Mouse (Mus musculus) hindbrain, postnatal 0 days (tissue): ENCODE data around the gene Rhbdl1. TPM values are rescaled to one million over a fixed set of nuclear protein-coding genes. Genes with fewer than 3 reads are reported as not detected.

ENCODE experiments used
- ATAC-seq: fragments of 200-750 bp; cut with Nextera tagmentation; 2 replicates; pipeline ENCODE4 v1.8.0; 2017; ENCODE audit warnings: mild to moderate bottlenecking, moderate TSS enrichment, moderate library complexity
- DNase-seq: peaks from one replicate; pipeline ENCODE4 v3.0.0-alpha.2; 2015; ENCODE audit warnings: low spot score
- H3K27ac ChIP-seq: fragments of 300-500 bp; sonication (generic); 2 replicates; pipeline ENCODE4 v1.5.1; 2014; ENCODE audit warnings: mild to moderate bottlenecking
- H3K27me3 ChIP-seq: fragments of 300-500 bp; sonication (generic); 2 replicates; pipeline ENCODE4 v1.6.1; 2014; ENCODE audit warnings: low read length, mixed read lengths; ENCODE audit not compliant: insufficient read depth
- H3K36me3 ChIP-seq: fragments of 300-500 bp; sonication (generic); 2 replicates; pipeline ENCODE4 v1.6.1; 2014; ENCODE audit warnings: low read length, mixed read lengths; ENCODE audit not compliant: insufficient read depth
- H3K4me1 ChIP-seq: fragments of 300-500 bp; sonication (generic); 2 replicates; pipeline ENCODE4 v1.6.1; 2014; ENCODE audit warnings: antibody characterized with exemption, low read length, mixed read lengths; ENCODE audit not compliant: insufficient read depth
- H3K4me2 ChIP-seq: fragments of 300-500 bp; sonication (generic); 2 replicates; pipeline ENCODE4 v1.6.1; 2014; ENCODE audit warnings: low read depth, mild to moderate bottlenecking, low read length, moderate library complexity, mixed read lengths
- H3K4me3 ChIP-seq: fragments of 300-500 bp; sonication (generic); 2 replicates; pipeline ENCODE4 v1.5.1; 2014; ENCODE audit warnings: low read length
- H3K9ac ChIP-seq: fragments of 300-500 bp; sonication (generic); replicated peaks from 2 replicates; pipeline ENCODE4 v1.6.1; 2014; ENCODE audit warnings: mild to moderate bottlenecking, low read length, moderate library complexity, mixed read lengths
- H3K9me3 ChIP-seq: fragments of 300-500 bp; sonication (generic); 2 replicates; pipeline ENCODE4 v1.6.1; 2016; ENCODE audit warnings: low read length, mixed read lengths
- CTCF ChIP-seq: IDR thresholded peaks from 2 replicates; pipeline ENCODE4 v1.5.1; 2016; ENCODE audit warnings: antibody characterized with exemption, control low read depth, low read depth
- WGBS: fragments of 180-500 bp; shearing (Covaris S2); extraction: QIAGEN DNeasy Blood & Tissue Kit; methylation state at CpG from one replicate; pipeline ENCODE4 v1.1.7; 2014; 5-methylcytosine and 5-hydroxymethylcytosine counted together
- polyA plus RNA-seq: library from polyadenylated mRNA; unstranded; fragments of >200 nt; fragmentation: Nextera tagmentation; extraction: Ambion mirVana; gene quantifications from 2 replicates; pipeline ENCODE4 v1.2.1, GENCODE M21; 2015
- total RNA-seq: library from RNA; depleted of rRNA; stranded (reverse); fragments of >200 nt; gene quantifications from 2 replicates; pipeline ENCODE4 v1.2.3, GENCODE M21; 2014

Rhbdl1 gene
- total and polyA plus RNA-seq, 2 experiments from 2014 or later = 78.6 to 135 TPM

DNA sequence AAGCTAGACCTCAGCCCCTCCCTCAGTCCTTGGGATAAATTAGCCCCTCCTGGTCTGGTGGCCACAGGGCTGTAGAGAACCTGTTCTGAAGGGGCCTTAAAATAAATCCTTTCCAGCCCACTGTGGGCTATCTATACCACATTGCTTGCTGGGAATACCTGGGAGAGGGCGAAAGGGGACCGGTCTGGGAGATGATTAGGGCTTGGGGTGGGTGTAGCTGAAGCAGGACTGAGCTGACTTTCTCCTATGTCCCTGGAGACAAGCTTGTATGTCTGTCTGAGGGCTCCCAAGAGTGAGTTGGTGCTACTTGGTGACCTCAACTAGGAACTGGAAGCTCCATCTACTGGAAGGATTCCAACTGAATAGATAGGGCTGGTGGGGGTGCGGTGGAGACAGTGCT lies 39.9 kb upstream of the Rhbdl1 start:
- H3K27ac ChIP-seq = no peak overlapping the region
- no peak for TF ChIP-seq CTCF
- no peak overlapping the region for H3K4me2 ChIP-seq
- DNase-seq = no peak
- 98% methylated on average over 3 of the region's 3 CpGs for WGBS
- H3K27me3 ChIP-seq = no peaks in the 10 kb centered on the region
- H3K9ac ChIP-seq = no peak overlapping the region
- no peak overlapping the region for H3K4me3 ChIP-seq
- peaks cover 14% of the 10 kb centered on the region; the same call in 1 of the 2 replicates for H3K36me3 ChIP-seq
- no peaks in the 10 kb centered on the region for H3K9me3 ChIP-seq
- ATAC-seq = no peak
- peaks cover 13% of the 10 kb centered on the region; the same call in 1 of the 2 replicates for H3K4me1 ChIP-seq

GRCm38 (mm10) chr17:25876347-25876915 lies 39.3 kb upstream of the Rhbdl1 start:
- Histone ChIP-seq H3K27me3 (no peaks in the 10 kb centered on the region), H3K4me1 (peaks cover 13% of the 10 kb centered on the region; the same call in 1 of the 2 replicates), H3K36me3 (peaks cover 10% of the 10 kb centered on the region; the same call in 1 of the 2 replicates), H3K9ac (peak overlapping the region; percentile 79), H3K9me3 (no peaks in the 10 kb centered on the region), H3K27ac (peak overlapping the region; percentile 96), H3K4me2 (peak overlapping the region; percentile 80), H3K4me3 (peak overlapping the region; percentile 69)
- TF ChIP-seq CTCF = no peak
- ATAC-seq = no peak
- 54% methylated on average over 10 of the region's 10 CpGs for WGBS
- no peak for DNase-seq

- H3K27me3 ChIP-seq = no peaks in the 10 kb centered on the region
- H3K9me3 ChIP-seq = no peaks in the 10 kb centered on the region
- peaks cover 13% of the 10 kb centered on the region; the same call in 1 of the 2 replicates for H3K4me1 ChIP-seq
- peak overlapping the region; percentile 79 for H3K9ac ChIP-seq
- TF ChIP-seq CTCF = peak; percentile 43
- H3K4me2 ChIP-seq = peak overlapping the region; percentile 80
- peak; percentile 91 for ATAC-seq
- H3K36me3 ChIP-seq = peaks cover 10% of the 10 kb centered on the region; the same call in 1 of the 2 replicates
- H3K4me3 ChIP-seq = peak overlapping the region; percentile 69
- peak overlapping the region; percentile 96 for H3K27ac ChIP-seq
- DNase-seq = peak; percentile 94
- WGBS = under 1% methylated on average over 59 of the region's 59 CpGs
These were observed 38.4 kb upstream of the Rhbdl1 start for GRCm38 (mm10) chr17:25875171-25876136.

GRCm38 (mm10) chr17:25874721-25875170 lies 37.7 kb upstream of the Rhbdl1 start, which contains the start of gene Mettl26:
Gene Mettl26 (plus strand): TSS chr17:25875074.
- H3K27ac ChIP-seq = peak within 1 kb of the TSS; percentile 96
- whole genome bisulfite sequencing = 0% methylated on average over 25 of the region's 25 CpGs
- no peaks in the 10 kb centered on the region for H3K9me3 ChIP-seq
- H3K4me1 ChIP-seq = peaks cover 13% of the 10 kb centered on the region; the same call in 1 of the 2 replicates
- H3K27me3 ChIP-seq = no peaks in the 10 kb centered on the region
- H3K9ac ChIP-seq = peak within 1 kb of the TSS; percentile 79
- peak; percentile 95 for DNase-seq
- peak; percentile 68 for ATAC-seq
- H3K4me2 ChIP-seq = peak within 1 kb of the TSS; percentile 80
- peak within 1 kb of the TSS; percentile 69 for H3K4me3 ChIP-seq
- peaks cover 10% of the 10 kb centered on the region; the same call in 1 of the 2 replicates for H3K36me3 ChIP-seq
- TF ChIP-seq CTCF = peak; percentile 29; the same call in 1 of the 2 replicates

DNA sequence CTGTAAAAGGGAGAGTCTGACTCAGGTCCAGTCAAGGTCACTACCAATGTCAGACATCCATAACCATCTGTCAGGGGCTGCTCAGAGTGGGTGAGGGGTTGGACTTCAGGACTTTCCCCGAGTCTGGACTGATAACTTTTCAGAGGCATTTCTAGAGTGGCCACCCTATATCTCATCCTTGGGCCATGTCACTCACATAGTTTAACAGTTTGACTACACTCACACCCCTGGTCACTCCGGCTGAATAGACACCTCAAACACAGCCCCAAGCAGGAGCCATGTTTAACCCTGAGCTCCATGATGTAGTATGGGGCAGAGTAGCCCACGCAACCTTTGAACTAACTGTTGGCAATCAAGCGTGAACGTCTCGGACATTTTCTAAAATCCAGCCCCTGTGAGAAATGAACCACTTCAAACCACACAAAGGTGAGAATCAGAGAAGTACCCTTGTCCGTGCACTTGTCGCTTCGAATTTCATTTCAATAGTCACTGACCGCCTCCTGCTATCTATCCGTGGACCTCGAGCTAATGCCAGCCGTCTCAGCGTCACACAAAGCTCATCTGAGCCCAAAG lies 37.1 kb upstream of the Rhbdl1 start:
- no peak for TF ChIP-seq CTCF
- H3K27ac ChIP-seq = peak overlapping the region; percentile 96
- peaks cover 10% of the 10 kb centered on the region; the same call in 1 of the 2 replicates for H3K36me3 ChIP-seq
- H3K4me1 ChIP-seq = peaks cover 13% of the 10 kb centered on the region; the same call in 1 of the 2 replicates
- peak overlapping the region; percentile 69 for H3K4me3 ChIP-seq
- ATAC-seq (no peak; the same call in 1 of the 2 replicates), DNase-seq (no peak)
- no peaks in the 10 kb centered on the region for H3K9me3 ChIP-seq
- WGBS = 3% methylated on average over 14 of the region's 14 CpGs
- no peaks in the 10 kb centered on the region for H3K27me3 ChIP-seq
- H3K4me2 ChIP-seq = peak overlapping the region; percentile 80
- H3K9ac ChIP-seq = peak overlapping the region; percentile 79

- DNase-seq = no peak
- H3K36me3 ChIP-seq = peaks cover 10% of the 10 kb centered on the region; the same call in 1 of the 2 replicates
- peak overlapping the region; percentile 80 for H3K4me2 ChIP-seq
- no peak for ATAC-seq
- no peaks in the 10 kb centered on the region for H3K9me3 ChIP-seq
- 76% methylated on average over 11 of the region's 11 CpGs for WGBS
- H3K9ac ChIP-seq = no peak overlapping the region
- H3K4me1 ChIP-seq = peaks cover 13% of the 10 kb centered on the region
- H3K27ac ChIP-seq = peak overlapping the region; percentile 96
- peak overlapping the region; percentile 69; the same call in 1 of the 2 replicates for H3K4me3 ChIP-seq
- no peak for TF ChIP-seq CTCF
- no peaks in the 10 kb centered on the region for H3K27me3 ChIP-seq
These were observed 36.5 kb upstream of the Rhbdl1 start for GRCm38 (mm10) chr17:25873405-25874147.
